Mouse (Mus musculus) liver, adult 2 months (tissue): ENCODE results near the gene Fbxw11. TPM values are rescaled to one million over a fixed set of nuclear protein-coding genes. Genes with fewer than 3 reads are reported as not detected.
"Not testable (repeated sequence)": the region's sequence is repeated elsewhere in the genome, so short reads cannot be mapped to it uniquely, and the experiment has no call there.

Source experiments
- DNase-seq: peaks from one replicate; pipeline ENCODE4 v3.0.0-alpha.2; 2011; ENCODE audit warnings: low read depth, low spot score; ENCODE audit errors: extremely low read depth
- H3K27ac ChIP-seq: fragments of 200-500 bp; replicated peaks from 2 replicates; pipeline ENCODE4 v1.5.1; 2012; ENCODE audit warnings: low read depth, mild to moderate bottlenecking, control low read depth, inconsistent platforms, low read length; ENCODE audit not compliant: insufficient read depth
- H3K27me3 ChIP-seq: fragments of 200-500 bp; 2 replicates; pipeline ENCODE4 v1.6.1; 2012; ENCODE audit warnings: mild to moderate bottlenecking, moderate library complexity, low read length, inconsistent platforms; ENCODE audit not compliant: control insufficient read depth, insufficient read depth
- H3K36me3 ChIP-seq: fragments of 200-500 bp; 2 replicates; pipeline ENCODE4 v1.6.1; 2012; ENCODE audit warnings: low read length, inconsistent platforms; ENCODE audit not compliant: control insufficient read depth, insufficient read depth
- H3K4me1 ChIP-seq: fragments of 200-500 bp; 2 replicates; pipeline ENCODE4 v1.6.1; 2011; ENCODE audit warnings: low read length; ENCODE audit not compliant: control insufficient read depth, insufficient read depth
- H3K4me3 ChIP-seq: fragments of 200-500 bp; 2 replicates; pipeline ENCODE4 v1.5.1; 2011; ENCODE audit warnings: low read depth, mild to moderate bottlenecking, control low read depth, low read length, moderate library complexity; ENCODE audit not compliant: insufficient read depth
- H3K79me2 ChIP-seq: fragments of 200-500 bp; 2 replicates; pipeline ENCODE4 v1.6.1; 2012; ENCODE audit warnings: inconsistent platforms, mild to moderate bottlenecking, low read length, moderate library complexity; ENCODE audit not compliant: control insufficient read depth, insufficient read depth
- H3K9ac ChIP-seq: fragments of 200-500 bp; 2 replicates; pipeline ENCODE4 v1.6.1; 2012; ENCODE audit warnings: low read depth, mild to moderate bottlenecking, control low read depth, inconsistent platforms, low read length
- CTCF ChIP-seq: fragments of 200-500 bp; IDR thresholded peaks from 2 replicates; pipeline ENCODE4 v1.5.1; 2011; ENCODE audit warnings: low read depth, low read length, control low read depth
- POLR2A ChIP-seq: fragments of 200-500 bp; IDR thresholded peaks from 2 replicates; pipeline ENCODE4 v1.6.1; 2011; ENCODE audit warnings: low read length, control low read depth; ENCODE audit not compliant: insufficient read depth; ENCODE audit errors: extremely low read depth
- WGBS: fragments of 180-500 bp; shearing (Covaris S2); methylation state at CpG from one replicate; pipeline ENCODE4 v1.1.7; 2018; 5-methylcytosine and 5-hydroxymethylcytosine counted together
- polyA plus RNA-seq: library from polyadenylated mRNA; depleted of rRNA; stranded (reverse); fragments of >200 nt; gene quantifications from 2 replicates; pipeline ENCODE4 v1.2.3, GENCODE M21; 2012
- total RNA-seq: library from RNA; depleted of rRNA; stranded (reverse); fragments of >200 nt; gene quantifications from 2 replicates; pipeline ENCODE4 v1.2.3, GENCODE M21; 2014

Gene Fbxw11
- total and polyA plus RNA-seq, 2 experiments: 20.8 to 22.5 TPM

- TF ChIP-seq CTCF (no peak), POLR2A (no peak)
- Histone ChIP-seq H3K36me3 (no peaks in the 10 kb centered on the region), H3K9ac (no peak overlapping the region), H3K79me2 (no peaks in the 10 kb centered on the region), H3K27me3 (no peaks in the 10 kb centered on the region), H3K4me3 (no peak overlapping the region), H3K27ac (no peak overlapping the region), H3K4me1 (peaks cover 4% of the 10 kb centered on the region; the same call in 1 of the 2 replicates)
- DNase-seq: no peak
- 97% methylated on average over 29 of the region's 29 CpGs for WGBS
Observed at GRCm38 (mm10) chr11:32614463-32614862, 28.1 kb upstream of the Fbxw11 start.

GRCm38 (mm10) chr11:32615561-32615960, 27.0 kb upstream of the Fbxw11 start:
- H3K27me3 ChIP-seq: no peaks in the 10 kb centered on the region
- WGBS: 75% methylated on average over 11 of the region's 11 CpGs
- H3K27ac ChIP-seq: no peak overlapping the region
- no peak for DNase-seq
- H3K36me3 ChIP-seq: no peaks in the 10 kb centered on the region
- H3K79me2 ChIP-seq: no peaks in the 10 kb centered on the region
- TF ChIP-seq POLR2A (no peak), CTCF (no peak)
- H3K9ac ChIP-seq: no peak overlapping the region
- H3K4me1 ChIP-seq: peaks cover 4% of the 10 kb centered on the region; the same call in 1 of the 2 replicates
- no peak overlapping the region for H3K4me3 ChIP-seq

DNA sequence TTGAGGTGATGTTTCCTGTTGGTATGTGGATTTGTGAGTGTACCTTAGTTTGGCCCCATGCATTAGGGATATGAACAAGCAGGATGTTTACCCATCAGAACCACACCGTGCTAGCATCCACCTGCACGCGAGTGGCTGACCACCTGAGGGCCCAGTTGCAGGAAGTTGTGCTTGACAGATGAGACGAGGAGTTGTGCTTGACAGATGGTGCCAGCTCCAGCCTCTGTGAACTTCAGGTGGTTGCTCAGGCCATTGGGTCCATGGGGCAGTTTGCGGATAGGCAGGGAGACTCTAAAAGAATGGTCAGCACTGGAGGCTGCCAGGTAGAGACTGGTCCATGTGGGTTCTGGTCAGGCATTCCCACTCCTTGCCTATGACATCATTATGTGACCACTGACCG, 26.4 kb upstream of the Fbxw11 start:
- Histone ChIP-seq H3K27me3 (no peaks in the 10 kb centered on the region), H3K9ac (no peak overlapping the region), H3K4me3 (no peak overlapping the region), H3K4me1 (peaks cover 4% of the 10 kb centered on the region; the same call in 1 of the 2 replicates), H3K79me2 (no peaks in the 10 kb centered on the region), H3K36me3 (no peaks in the 10 kb centered on the region), H3K27ac (no peak overlapping the region)
- TF ChIP-seq POLR2A (no peak), CTCF (no peak)
- 87% methylated on average over 6 of the region's 6 CpGs for WGBS
- no peak for DNase-seq

GRCm38 (mm10) chr11:32618036-32618435, 24.5 kb upstream of the Fbxw11 start:
- peak; percentile 66 for DNase-seq
- 96% methylated on average over 1 of the region's 1 CpGs for WGBS
- TF ChIP-seq CTCF: no peak
- TF ChIP-seq POLR2A: no peak

GRCm38 (mm10) chr11:32618641-32619040, 23.9 kb upstream of the Fbxw11 start:
- WGBS: 98% methylated on average over 5 of the region's 5 CpGs
- H3K9ac ChIP-seq, H3K4me1 ChIP-seq, H3K36me3 ChIP-seq, H3K27ac ChIP-seq, H3K27me3 ChIP-seq, H3K4me3 ChIP-seq, DNase-seq, H3K79me2 ChIP-seq: not testable (repeated sequence)

More at GRCm38 (mm10) chr11:32618036-32618435, 24.5 kb upstream of the Fbxw11 start:
- Histone ChIP-seq H3K9ac (no peak overlapping the region), H3K27ac (no peak overlapping the region), H3K4me3 (no peak overlapping the region), H3K4me1 (peaks cover 4% of the 10 kb centered on the region; the same call in 1 of the 2 replicates), H3K36me3 (no peaks in the 10 kb centered on the region), H3K27me3 (no peaks in the 10 kb centered on the region), H3K79me2 (no peaks in the 10 kb centered on the region)

- WGBS: 65% methylated on average over 8 of the region's 8 CpGs
- Histone ChIP-seq H3K9ac (no peak overlapping the region), H3K36me3 (no peaks in the 10 kb centered on the region), H3K4me1 (peaks cover 4% of the 10 kb centered on the region; the same call in 1 of the 2 replicates), H3K4me3 (no peak overlapping the region), H3K79me2 (no peaks in the 10 kb centered on the region), H3K27ac (no peak overlapping the region), H3K27me3 (no peaks in the 10 kb centered on the region)
- peak; percentile 53 for DNase-seq
- TF ChIP-seq CTCF (no peak), POLR2A (no peak)
Observed at GRCm38 (mm10) chr11:32619257-32619816, 23.2 kb upstream of the Fbxw11 start.
